Mouse (Mus musculus) ES-E14 (cell line): Measurements from ENCODE around the gene Cpn1. TPM values are rescaled to one million over a fixed set of nuclear protein-coding genes. Genes with fewer than 3 reads are reported as not detected.

Experiments used
- DNase-seq: peaks from one replicate; pipeline ENCODE4 v3.0.0-alpha.2; 2013; ENCODE audit warnings: low read depth, low spot score
- H3K27ac ChIP-seq: 2 replicates; pipeline ENCODE4 v1.5.1; 2012; ENCODE audit warnings: low read depth, mild to moderate bottlenecking, low read length, moderate library complexity, mixed read lengths; ENCODE audit not compliant: poor library complexity, insufficient read depth, severe bottlenecking
- H3K36me3 ChIP-seq: 2 replicates; pipeline ENCODE4 v1.6.1; 2012; ENCODE audit warnings: mild to moderate bottlenecking, low read length, moderate library complexity, mixed read lengths; ENCODE audit not compliant: control insufficient read depth, poor library complexity, insufficient read depth, severe bottlenecking
- H3K4me1 ChIP-seq, 2 experiments: fragments of 150-350 bp in 1 of 2; sonication (generic) in 1 of 2; 2 replicates each; pipeline ENCODE4 v1.6.1; 2012; ENCODE audit warnings: low read length in 2 of 2, mild to moderate bottlenecking in 1 of 2, mixed read lengths in 1 of 2; ENCODE audit not compliant: control insufficient read depth in 2 of 2, insufficient read depth in 2 of 2, poor library complexity in 1 of 2
- H3K4me3 ChIP-seq, 2 experiments: fragments of 150-350 bp in 1 of 2; sonication (generic) in 1 of 2; 2 replicates each; pipeline ENCODE4 v1.5.1; 2012; ENCODE audit warnings: low read length in 2 of 2, low read depth in 1 of 2, mild to moderate bottlenecking in 1 of 2, mixed read lengths in 1 of 2; ENCODE audit not compliant: insufficient read depth in 1 of 2, poor library complexity in 1 of 2, severe bottlenecking in 1 of 2
- H3K9ac ChIP-seq: 2 replicates; pipeline ENCODE4 v1.6.1; 2012; ENCODE audit warnings: low read depth, mild to moderate bottlenecking, low read length, mixed read lengths; ENCODE audit not compliant: poor library complexity, insufficient read depth, severe bottlenecking
- H3K9me3 ChIP-seq: fragments of 150-350 bp; sonication (generic); 2 replicates; pipeline ENCODE4 v1.6.1; 2012; ENCODE audit warnings: low read depth, mild to moderate bottlenecking, low read length; ENCODE audit not compliant: control insufficient read depth, insufficient read depth
- CHD2 ChIP-seq: IDR thresholded peaks from 2 replicates; pipeline ENCODE4 v1.6.1; 2014; ENCODE audit warnings: mild to moderate bottlenecking, low read depth, low read length, inconsistent platforms
- HCFC1 ChIP-seq: IDR thresholded peaks from 2 replicates; pipeline ENCODE4 v1.6.1; 2012; ENCODE audit warnings: low read length, inconsistent platforms, borderline replicate concordance; ENCODE audit not compliant: insufficient read depth
- MAFK ChIP-seq: IDR thresholded peaks from 2 replicates; pipeline ENCODE4 v1.6.1; 2014; ENCODE audit warnings: mild to moderate bottlenecking, low read depth, low read length, inconsistent platforms; ENCODE audit not compliant: insufficient read depth
- ZC3H11A ChIP-seq: IDR thresholded peaks from 2 replicates; pipeline ENCODE4 v1.6.1; 2012; ENCODE audit warnings: low read depth, mild to moderate bottlenecking, inconsistent platforms, low read length, borderline replicate concordance
- ZNF384 ChIP-seq: IDR thresholded peaks from 2 replicates; pipeline ENCODE4 v1.6.1; 2012; ENCODE audit warnings: low read depth, low read length, inconsistent platforms
- in situ Hi-C, 2 experiments: fragments of 600-800 bp; cut with MboI; formaldehyde crosslinking; loops; one replicate each; pipeline ENCODE4 v1.15.1; 2025; ENCODE audit warnings: low sequenced_read_pairs in 2 of 2, inconsistent platforms in 1 of 2; ENCODE audit not compliant: unreplicated experiment in 2 of 2
- total RNA-seq: library from RNA; depleted of rRNA; stranded (reverse); fragments of 300-350 nt; gene quantifications from 2 replicates; pipeline ENCODE4 v1.2.3, GENCODE M21; 2012

Cpn1 gene
- total RNA-seq, 1 experiment = 11.8 TPM

DNA sequence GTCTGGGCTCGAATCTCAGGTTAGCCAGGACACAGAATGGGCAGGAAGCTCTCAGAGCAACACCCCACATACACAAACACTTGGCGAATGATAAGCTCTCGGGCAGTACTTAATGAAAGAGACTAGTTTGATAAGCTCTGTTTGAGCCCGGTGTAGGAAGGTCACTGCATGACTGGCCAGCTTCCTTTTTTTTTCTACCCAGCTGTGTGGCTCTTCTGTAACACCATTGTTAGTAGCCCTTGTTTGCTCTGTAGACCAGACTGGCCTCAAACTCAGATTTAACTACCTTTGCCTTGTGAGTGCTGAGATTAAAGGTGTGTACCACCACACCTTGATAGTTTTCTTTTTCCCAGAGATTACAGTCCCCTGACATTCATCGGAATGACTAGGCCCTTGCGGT is 27.5 kb upstream of the Cpn1 start:
- H3K9ac ChIP-seq = no peak overlapping the region
- no peaks in the 10 kb centered on the region for H3K36me3 ChIP-seq
- H3K27ac ChIP-seq = no peak overlapping the region
- TF ChIP-seq HCFC1 = no peak
- TF ChIP-seq ZNF384 = no peak
- in situ Hi-C loops = no loop called here
- DNase-seq = no peak
- H3K4me3 ChIP-seq = no peak overlapping the region
- H3K4me1 ChIP-seq = no peaks in the 10 kb centered on the region; a peak in 1 of 4 replicates
- no peaks in the 10 kb centered on the region for H3K9me3 ChIP-seq

DNA sequence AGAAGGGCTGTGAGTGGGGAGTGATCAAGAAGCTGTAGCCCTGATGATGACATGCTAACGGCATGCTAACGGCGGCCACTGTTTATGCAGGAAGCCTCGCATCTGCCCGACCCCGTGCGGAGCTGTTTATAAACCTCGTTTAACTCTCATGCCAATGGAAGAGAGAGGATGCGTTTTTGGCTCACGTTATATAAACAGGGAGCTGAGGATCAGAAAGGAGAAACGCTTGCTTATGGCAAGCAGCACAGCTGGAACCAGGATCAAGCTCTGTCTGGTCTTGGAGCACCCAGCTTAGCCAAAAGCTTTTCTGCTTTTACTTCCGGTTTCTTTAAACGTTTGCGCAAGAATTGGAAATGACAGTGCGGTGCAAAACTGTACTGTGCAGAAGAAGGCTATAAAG is 22.4 kb upstream of the Cpn1 start:
- Histone ChIP-seq H3K9me3 (no peaks in the 10 kb centered on the region), H3K36me3 (no peaks in the 10 kb centered on the region), H3K27ac (no peak overlapping the region), H3K4me1 (peaks cover 1 to 2% of the 10 kb centered on the region in 2 experiments; a peak in 1 of 4 replicates), H3K4me3 (no peak overlapping the region), H3K9ac (no peak overlapping the region; the same call in 1 of the 2 replicates)
- TF ChIP-seq MAFK = no peak
- no peak for TF ChIP-seq ZNF384
- no peak for TF ChIP-seq CHD2
- TF ChIP-seq ZC3H11A = no peak
- TF ChIP-seq HCFC1 = no peak
- DNase-seq = no peak
- in situ Hi-C loops = no loop called here

DNA sequence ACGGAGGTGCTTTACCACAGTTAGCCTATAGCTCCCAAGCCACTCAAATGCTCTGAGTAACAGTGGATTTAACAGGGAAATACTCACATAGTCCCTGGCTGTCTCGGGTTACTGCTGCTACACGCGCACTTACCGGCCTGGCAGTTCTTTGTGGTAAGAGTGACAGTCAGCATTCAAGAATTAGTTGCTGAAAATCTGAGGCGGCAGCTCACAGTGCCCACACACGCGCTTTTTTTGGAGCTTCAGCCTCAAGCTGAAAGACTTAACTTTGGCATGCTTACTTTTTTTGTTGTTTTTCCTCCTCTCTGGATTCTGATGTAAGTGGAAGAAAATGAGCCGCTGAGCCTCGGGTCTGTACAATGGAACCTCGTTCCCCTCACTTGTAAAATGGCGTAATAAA is 20.8 kb upstream of the Cpn1 start:
- Histone ChIP-seq H3K4me3 (peak overlapping the region; percentile 10 to 19; a peak in 3 of 4 replicates), H3K9me3 (no peaks in the 10 kb centered on the region), H3K4me1 (peaks cover 1 to 2% of the 10 kb centered on the region in 2 experiments; a peak in 1 of 4 replicates), H3K36me3 (no peaks in the 10 kb centered on the region), H3K9ac (no peak overlapping the region), H3K27ac (no peak overlapping the region)
- DNase-seq = no peak
- in situ Hi-C loops = no loop called here
- TF ChIP-seq ZC3H11A = no peak
- TF ChIP-seq HCFC1 = no peak
- no peak for TF ChIP-seq CHD2
- TF ChIP-seq MAFK = no peak
- no peak for TF ChIP-seq ZNF384

DNA sequence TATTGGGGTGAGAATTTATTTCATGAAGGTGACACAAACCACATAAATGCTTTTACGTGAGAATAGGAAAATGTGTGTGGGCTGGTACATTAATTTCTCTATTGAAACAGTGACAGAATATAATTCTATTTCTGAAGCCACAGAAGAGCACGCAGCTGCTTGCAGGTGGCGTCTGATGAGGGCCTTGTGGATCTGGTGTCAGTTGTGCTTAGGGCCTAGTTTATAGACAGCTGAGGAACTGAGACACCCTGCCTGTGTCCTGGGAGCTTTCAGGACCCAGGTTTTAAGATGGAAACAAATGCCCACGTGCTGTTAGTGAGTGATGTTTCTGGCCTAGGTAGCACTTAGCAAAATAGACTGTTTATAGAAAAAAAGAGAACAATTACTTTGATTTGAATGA is 18.7 kb upstream of the Cpn1 start:
- H3K36me3 ChIP-seq = no peaks in the 10 kb centered on the region
- H3K4me3 ChIP-seq = no peak overlapping the region
- H3K27ac ChIP-seq = no peak overlapping the region
- no peak for DNase-seq
- TF ChIP-seq ZC3H11A = no peak
- no peak for TF ChIP-seq ZNF384
- TF ChIP-seq HCFC1 = no peak
- no peak for TF ChIP-seq CHD2
- no peak for TF ChIP-seq MAFK
- H3K9me3 ChIP-seq = no peaks in the 10 kb centered on the region
- H3K4me1 ChIP-seq = peaks cover 1 to 2% of the 10 kb centered on the region in 2 experiments; a peak in 1 of 4 replicates
- in situ Hi-C loops = no loop called here
- no peak overlapping the region for H3K9ac ChIP-seq

DNA sequence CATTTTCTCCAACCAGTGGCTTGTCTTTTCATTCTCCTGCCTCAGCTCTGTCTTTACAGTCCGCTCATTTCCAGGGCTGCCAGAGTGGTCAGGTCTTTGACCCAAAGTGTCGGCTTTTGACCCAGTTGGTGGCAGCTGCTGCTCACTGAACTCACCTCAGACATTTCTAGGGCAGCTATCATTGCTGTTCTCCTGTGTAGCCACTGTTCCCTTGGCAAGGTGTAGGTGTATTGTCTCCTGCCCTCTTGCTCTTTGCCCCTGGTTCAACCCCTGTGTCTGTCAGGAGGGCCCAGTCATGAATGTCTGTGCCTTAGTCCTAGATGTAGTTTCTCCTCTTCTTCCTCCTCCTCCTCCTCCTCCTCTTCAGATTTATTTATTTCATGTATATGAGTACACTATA is 17.9 kb upstream of the Cpn1 start:
- H3K9ac ChIP-seq = no peak overlapping the region
- peaks cover 1 to 2% of the 10 kb centered on the region in 2 experiments; a peak in 1 of 4 replicates for H3K4me1 ChIP-seq
- no peak for TF ChIP-seq ZNF384
- TF ChIP-seq MAFK = no peak
- no peak for TF ChIP-seq CHD2
- TF ChIP-seq HCFC1 = no peak
- TF ChIP-seq ZC3H11A = no peak
- H3K9me3 ChIP-seq = no peaks in the 10 kb centered on the region
- no peaks in the 10 kb centered on the region for H3K36me3 ChIP-seq
- H3K27ac ChIP-seq = no peak overlapping the region
- H3K4me3 ChIP-seq = no peak overlapping the region
- no peak for DNase-seq
- in situ Hi-C loops = no loop called here
